Mouse (Mus musculus): Measurements from ENCODE around the gene Kiss1.

DNA sequence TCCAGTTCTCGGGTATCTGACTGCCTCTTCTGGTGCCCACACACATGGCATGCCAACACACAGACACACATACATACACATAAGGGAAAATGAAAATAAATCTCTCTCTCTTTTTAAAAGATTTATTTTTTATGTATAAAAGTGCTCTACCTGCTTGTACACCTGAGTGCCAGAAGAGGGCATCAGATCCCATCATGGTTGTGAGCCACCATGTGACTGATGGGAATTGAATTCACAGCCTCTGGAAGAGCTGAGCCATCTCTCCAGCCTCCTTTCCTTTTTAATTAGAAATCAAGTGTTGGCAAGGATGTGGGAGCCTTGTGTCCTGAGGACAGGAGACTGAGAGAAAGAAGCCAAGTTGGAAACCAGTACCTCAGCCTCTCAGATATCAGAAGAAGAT, 4.5 kb upstream of the Kiss1 start:
- TF ChIP-seq CTCF (IDR thresholded peaks at IDR 0.05; ENCODE audit: low read depth) (peak; percentile 21), EP300 (IDR thresholded peaks at IDR 0.05; ENCODE audit: low read depth) (no peak)
